Mouse (Mus musculus): ENCODE results near the gene Rnf224.

DNA sequence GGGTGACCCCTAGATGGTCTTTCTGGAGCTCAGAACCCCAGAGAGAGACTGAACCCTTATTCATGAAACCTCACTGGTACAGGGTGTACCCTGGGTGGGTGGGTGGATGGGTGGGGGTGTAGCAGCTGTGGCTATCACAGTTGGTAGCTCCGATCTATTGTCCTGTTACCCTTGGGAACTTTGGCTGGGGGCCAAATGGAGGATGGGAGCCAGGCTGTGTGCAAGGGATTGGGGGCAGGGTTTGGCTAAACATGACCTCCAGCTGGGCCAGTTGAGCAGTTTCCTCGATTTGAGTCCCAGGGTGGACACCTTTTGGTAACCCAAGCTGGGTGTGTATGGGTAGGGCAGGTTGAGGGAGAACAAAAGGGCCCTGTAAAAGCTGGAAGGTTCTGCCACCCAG is 30.1 kb upstream of the Rnf224 start:
- TF ChIP-seq POLR2A (IDR thresholded peaks at IDR 0.05; ENCODE audit: borderline replicate concordance, extremely low read depth, insufficient read depth, insufficient read length, poor library complexity, severe bottlenecking) = no peak
- no peak for TF ChIP-seq CTCF (IDR thresholded peaks at IDR 0.05; ENCODE audit: borderline replicate concordance, extremely low read depth, insufficient read depth, insufficient read length)

All from brain, embryonic 14.5 days (tissue).